9 mouse cellular contexts compared by ENCODE assay signal in genomic region chr4:132960313-132960712, GRCm38 (mm10). TPM values are rescaled to one million over a fixed set of nuclear protein-coding genes. Genes with fewer than 3 reads are reported as not detected.
A peak's percentile ranks its signal among the peaks of the same experiment; 100 is the strongest.
DNase-seq lines count a peak whose midpoint lies in the region; ATAC-seq and TF ChIP-seq lines count a peak whose summit lies in the region.
"Had no signal": no experiment of that assay in that cellular context is flagged by ENCODE, and none has a peak within 500 bp of the region (broad histone marks: within the 10 kb centered on the region; RNA-seq: fewer than 3 reads in every experiment).

No protein-coding gene starts in this region.

- no peaks in the 10 kb centered on the region for H3K27me3 ChIP-seq in liver, adult 2 months (ENCODE audit: control insufficient read depth, insufficient read depth, low read length)
- no peaks in the 10 kb centered on the region for H3K27me3 ChIP-seq in heart, embryonic 14.5 days (ENCODE audit: control insufficient read depth, insufficient read depth, low read length)
- H3K27me3 ChIP-seq in liver, postnatal 0 days (ENCODE audit: insufficient read depth, low read length) = no peaks in the 10 kb centered on the region
- H3K27me3 ChIP-seq: Patski had no signal

- no peak overlapping the region for H3K4me2 ChIP-seq in heart, embryonic 14.5 days (ENCODE audit: low read length)
- no peak overlapping the region for H3K4me2 ChIP-seq in liver, postnatal 0 days (ENCODE audit: low read depth, low read length)

- H3K36me3 ChIP-seq in liver, adult 2 months (ENCODE audit: control insufficient read depth, insufficient read depth, low read length) = no peaks in the 10 kb centered on the region
- H3K36me3 ChIP-seq in heart, embryonic 14.5 days (ENCODE audit: control insufficient read depth, insufficient read depth, low read length) = no peaks in the 10 kb centered on the region
- no peaks in the 10 kb centered on the region for H3K36me3 ChIP-seq in liver, postnatal 0 days (replicated peaks; ENCODE audit: insufficient read depth, low read length)

- TF ChIP-seq POLR2A in liver, adult 2 months (IDR thresholded peaks at IDR 0.05; ENCODE audit: extremely low read depth, insufficient read depth, low read length) = no peak
- TF ChIP-seq POLR2A in bone marrow, adult 2 months (IDR thresholded peaks at IDR 0.05; ENCODE audit: borderline replicate concordance, control insufficient read depth, low read depth, low read length) = no peak

- 10% methylated on average over 5 of the region's 5 CpGs for WGBS in liver, adult 2 months
- WGBS in bone marrow, adult 2 months = 81% methylated on average over 5 of the region's 5 CpGs
- WGBS in heart, embryonic 14.5 days = 52% methylated on average over 5 of the region's 5 CpGs
- WGBS in liver, postnatal 0 days (ENCODE audit: insufficient replicate concordance) = 51% methylated on average over 5 of the region's 5 CpGs

- no peaks in the 10 kb centered on the region for H3K9me3 ChIP-seq in heart, embryonic 14.5 days (ENCODE audit: control insufficient read depth, low read length)
- no peaks in the 10 kb centered on the region for H3K9me3 ChIP-seq in liver, postnatal 0 days (ENCODE audit: low read length)

- peak; percentile 91 for DNase-seq in liver, adult 2 months (ENCODE audit: extremely low read depth, low read depth, low spot score)
- no peak for DNase-seq in liver
- DNase-seq in liver, postnatal 0 days = no peak
- DNase-seq in adrenal gland, postnatal 36 days = no peak
- DNase-seq in yolk sac, embryonic 10.5 days (ENCODE audit: low spot score) = no peak
- DNase-seq: right cerebral cortex, postnatal 14 days had no signal

- no peaks in the 10 kb centered on the region for H3K79me2 ChIP-seq in liver, adult 2 months (ENCODE audit: control insufficient read depth, insufficient read depth, low read length)

- H3K4me3 ChIP-seq in liver, adult 2 months (ENCODE audit: insufficient read depth, low read depth, low read length) = no peak overlapping the region
- H3K4me3 ChIP-seq in bone marrow, adult 2 months (replicated peaks; ENCODE audit: control insufficient read depth, low read depth, low read length) = no peak overlapping the region
- H3K4me3 ChIP-seq in heart, embryonic 14.5 days (ENCODE audit: control insufficient read depth in 1 of 2, insufficient read depth in 1 of 2, low read depth in 1 of 2, low read length in 2 of 2) = no peak overlapping the region
- no peak overlapping the region for H3K4me3 ChIP-seq in liver, postnatal 0 days (ENCODE audit: low read depth, low read length)

- H3K4me1 ChIP-seq in liver, adult 2 months (ENCODE audit: control insufficient read depth, insufficient read depth, low read length) = peaks cover 25% of the 10 kb centered on the region
- H3K4me1 ChIP-seq in bone marrow, adult 2 months (ENCODE audit: control insufficient read depth, insufficient read depth, low read length) = peaks cover 15% of the 10 kb centered on the region
- H3K4me1 ChIP-seq in heart, embryonic 14.5 days (ENCODE audit: control insufficient read depth in 2 of 2, insufficient read depth in 2 of 2, low read length in 2 of 2) = peaks cover 36 to 52% of the 10 kb centered on the region in 2 experiments
- peaks cover 28% of the 10 kb centered on the region for H3K4me1 ChIP-seq in liver, postnatal 0 days (ENCODE audit: insufficient read depth)

- TF ChIP-seq CTCF in liver, adult 2 months (IDR thresholded peaks at IDR 0.05; ENCODE audit: low read depth, low read length) = 0 out of 2 replicates have a peak, but pooled peaks have one; percentile 2
- no peak for TF ChIP-seq CTCF in bone marrow, adult 2 months (IDR thresholded peaks at IDR 0.05; ENCODE audit: control insufficient read depth, insufficient read depth, low read length)
- no peak for TF ChIP-seq CTCF in liver, postnatal 0 days (IDR thresholded peaks at IDR 0.05; ENCODE audit: low read depth)

- ATAC-seq in heart, embryonic 14.5 days (ENCODE audit: insufficient number of reproducible peaks, insufficient read depth, low FRiP score, low read depth) = no peak
- no peak; the same call in 1 of the 2 replicates for ATAC-seq in liver, postnatal 0 days
- ATAC-seq: Patski had no signal

- no peak for TF ChIP-seq EP300 in liver, postnatal 0 days (IDR thresholded peaks at IDR 0.05; ENCODE audit: low read depth)

- no peak overlapping the region for H3K9ac ChIP-seq in liver, adult 2 months (ENCODE audit: low read depth, low read length)
- H3K9ac ChIP-seq in heart, embryonic 14.5 days (ENCODE audit: low read length) = peak overlapping the region; percentile 27
- H3K9ac ChIP-seq in liver, postnatal 0 days (replicated peaks) = no peak overlapping the region

- peak overlapping the region; percentile 71 for H3K27ac ChIP-seq in liver, adult 2 months (replicated peaks; ENCODE audit: insufficient read depth, low read depth, low read length)
- peak overlapping the region; percentile 13; the same call in 1 of the 2 replicates for H3K27ac ChIP-seq in bone marrow, adult 2 months (ENCODE audit: control insufficient read depth, insufficient read depth, low read depth, low read length, poor library complexity)
- H3K27ac ChIP-seq in heart, embryonic 14.5 days (replicated peaks in 1 of 2; ENCODE audit: control insufficient read depth in 1 of 2, insufficient read depth in 1 of 2, low read depth in 2 of 2, low read length in 2 of 2) = peak overlapping the region; percentile 92 to 93
- peak overlapping the region; percentile 79 for H3K27ac ChIP-seq in liver, postnatal 0 days (ENCODE audit: low read depth)

RNA-seq across cellular contexts. Expression of gene Fgr, which starts 13.6 kb away (rescaled TPM):
- 1.2 and 1.3 TPM in 2 replicates for total RNA-seq in liver, adult 2 months (2014; rRNA removed)
- polyA plus RNA-seq in liver, adult 2 months (2012; rRNA removed) = 0.86 and 1.6 TPM in 2 replicates
- polyA plus RNA-seq in bone marrow, adult 2 months (2011; ENCODE audit: insufficient read depth, insufficient read length, low replicate concordance, missing spikeins) = 16.1 and 53.3 TPM in 2 replicates
- 0.18 and 0.74 TPM in 2 replicates for polyA plus RNA-seq in heart, embryonic 14.5 days (2014; fragmentation: Nextera tagmentation; extraction: Ambion mirVana)
- 3.8 and 4.0 TPM in 2 replicates for polyA plus RNA-seq in liver, postnatal 0 days (2015; fragmentation: Nextera tagmentation; extraction: Ambion mirVana)
- under 1 TPM; 0.30 to 0.40 TPM for total RNA-seq in adrenal gland, postnatal 36 days (2021)
- polyA plus RNA-seq: Patski had no signal

RNA-seq across cellular contexts. Expression of gene Fam76a, which starts 38.0 kb away (rescaled TPM):
- 11.3 and 11.6 TPM in 2 replicates for total RNA-seq in liver, adult 2 months (2014; rRNA removed)
- polyA plus RNA-seq in liver, adult 2 months (2012; rRNA removed) = 4.9 and 5.8 TPM in 2 replicates
- 12.8 and 19.1 TPM in 2 replicates for polyA plus RNA-seq in bone marrow, adult 2 months (2011; ENCODE audit: insufficient read depth, insufficient read length, low replicate concordance, missing spikeins)
- polyA plus RNA-seq in heart, embryonic 14.5 days (2014; fragmentation: Nextera tagmentation; extraction: Ambion mirVana) = 40.9 and 44.9 TPM in 2 replicates
- 21.7 and 22.5 TPM in 2 replicates for polyA plus RNA-seq in liver, postnatal 0 days (2015; fragmentation: Nextera tagmentation; extraction: Ambion mirVana)
- 10 to 100 TPM; 35.5 to 38.6 TPM for total RNA-seq in adrenal gland, postnatal 36 days (2021)

RNA-seq across cellular contexts. Expression of gene Ahdc1, which starts 50.7 kb away (rescaled TPM):
- total RNA-seq in liver, adult 2 months (2014; rRNA removed) = 2.4 and 4.1 TPM in 2 replicates
- polyA plus RNA-seq in liver, adult 2 months (2012; rRNA removed) = 8.7 and 8.8 TPM in 2 replicates
- 20.1 and 21.7 TPM in 2 replicates for polyA plus RNA-seq in bone marrow, adult 2 months (2011; ENCODE audit: insufficient read depth, insufficient read length, low replicate concordance, missing spikeins)
- polyA plus RNA-seq in heart, embryonic 14.5 days (2014; fragmentation: Nextera tagmentation; extraction: Ambion mirVana) = 7.1 and 9.0 TPM in 2 replicates
- 0.76 and 0.87 TPM in 2 replicates for polyA plus RNA-seq in liver, postnatal 0 days (2015; fragmentation: Nextera tagmentation; extraction: Ambion mirVana)
- total RNA-seq in adrenal gland, postnatal 36 days (2021) = 10 to 100 TPM; 63.7 to 74.1 TPM

Comparison
In these comparisons a context has a peak if more than half of its experiments do, and no peak if none do; other contexts are left out.
1. H3K27ac ChIP-seq: peak in every context shown above with its lines; median percentile 92 in heart, embryonic 14.5 days; 79 in liver, postnatal 0 days; 71 in liver, adult 2 months; 13 in bone marrow, adult 2 months.